Mouse (Mus musculus): ENCODE results near the gene Cst13. TPM values are rescaled to one million over a fixed set of nuclear protein-coding genes. Genes with fewer than 3 reads are reported as not detected.
"Not testable (repeated sequence)": the region's sequence is repeated elsewhere in the genome, so short reads cannot be mapped to it uniquely, and the experiment has no call there.

Cst13 gene
- not detected for total RNA-seq (2021)

DNA sequence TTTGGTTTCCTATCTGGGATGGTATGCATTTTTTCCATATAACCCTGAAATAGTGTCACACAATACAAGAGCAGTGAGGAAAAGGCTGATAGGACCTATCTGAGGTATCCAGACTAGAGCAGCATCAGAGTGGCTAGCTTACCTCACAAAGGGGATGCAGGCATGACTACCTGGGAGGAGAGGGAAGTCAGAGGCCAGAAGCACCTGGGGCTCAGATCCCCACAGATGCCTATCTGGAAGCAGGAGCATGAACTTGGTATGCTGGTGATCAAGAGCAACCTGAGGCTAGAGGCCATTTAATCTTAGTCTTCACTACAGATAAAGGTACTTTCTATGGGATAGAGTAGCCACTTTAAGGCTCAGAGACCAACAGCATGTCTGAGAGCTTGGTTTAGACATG lies at the start of gene Cst13:
Gene Cst13 (plus strand): TSS at position 173 of the 400 bp plus-strand sequence.
- intact Hi-C loops (cut with DNase I) = no loop called here

DNA sequence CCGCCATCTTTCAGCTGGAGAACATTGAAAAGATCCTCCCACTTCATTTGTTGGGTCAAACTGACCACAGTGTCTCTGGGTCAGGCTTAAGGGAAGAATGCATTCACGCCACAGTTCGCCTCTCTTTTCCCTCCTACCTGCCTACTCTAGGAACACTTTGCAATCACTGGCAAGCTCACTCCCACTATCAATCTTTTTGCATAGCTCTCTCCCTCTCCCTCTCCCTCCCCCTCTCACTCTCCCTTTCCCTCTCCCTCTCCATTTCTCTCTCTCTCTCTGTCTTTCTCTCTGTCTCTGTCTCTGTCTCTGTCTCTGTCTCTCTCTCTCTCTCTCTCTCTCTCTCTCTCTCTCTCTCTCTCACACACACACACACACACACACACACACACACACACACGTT lies 48.5 kb upstream of the Cst13 start, which contains the start of gene Cst11:
Gene Cst11 (minus strand): TSS at position 101 of the 400 bp plus-strand sequence.
- intact Hi-C loops (cut with DNase I); DNase-seq (ENCODE audit: extremely low spot score in 1 of 2, low spot score in 2 of 2): not testable (repeated sequence)

More for the DNA sequence above, at the start of gene Cst13:
- no peak for DNase-seq (ENCODE audit: extremely low spot score in 1 of 2, low spot score in 2 of 2)

DNA sequence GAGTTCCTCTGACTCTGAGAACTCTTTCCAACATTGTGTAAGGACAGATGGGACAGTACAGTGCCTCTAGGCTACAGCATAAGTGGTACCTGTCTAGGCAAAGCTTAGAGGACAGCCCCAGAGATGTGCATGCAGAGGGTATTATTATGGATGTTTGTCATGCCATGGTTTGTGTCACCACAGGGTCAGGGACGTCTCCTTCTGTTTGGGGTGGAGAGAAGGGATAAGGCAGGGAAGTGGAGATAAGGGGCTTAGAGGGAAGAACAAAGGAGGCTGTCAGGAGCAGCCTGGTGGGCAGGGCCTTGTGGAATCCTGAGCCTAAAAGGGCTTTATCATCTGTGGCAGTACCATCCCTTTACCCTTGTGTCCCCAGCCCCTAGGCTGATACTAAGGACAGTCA lies 38.2 kb upstream of the Cst13 start, which contains the start of gene 8030411F24Rik:
Gene 8030411F24Rik (plus strand): TSS at position 301 of the 400 bp plus-strand sequence.
- DNase-seq (ENCODE audit: extremely low spot score in 1 of 2, low spot score in 2 of 2) = no peak
- intact Hi-C loops (cut with DNase I) = no loop called here

DNA sequence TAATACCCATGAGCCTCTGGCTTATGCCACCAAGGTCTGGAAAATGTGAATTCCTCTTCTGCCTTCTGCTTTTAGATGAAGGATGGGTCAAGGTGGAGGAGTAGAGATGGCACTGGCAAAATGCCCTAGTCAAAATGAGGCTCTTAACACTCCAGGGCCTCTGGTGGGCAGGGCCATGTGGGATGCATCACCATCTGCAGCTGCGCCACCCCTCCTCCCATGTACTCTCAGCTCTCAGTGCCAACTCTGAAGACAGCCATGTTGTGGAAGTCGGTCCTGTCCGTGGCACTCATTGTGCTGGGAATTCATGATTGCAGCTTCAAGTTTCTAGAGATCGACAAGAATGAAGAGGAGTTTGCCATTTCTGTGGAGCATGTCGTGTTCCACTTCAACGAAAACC lies 30.7 kb upstream of the Cst13 start, which contains the start of gene Cst12:
Gene Cst12 (plus strand): TSS at position 220 of the 400 bp plus-strand sequence.
- intact Hi-C loops (cut with DNase I) = no loop called here
- no peak for DNase-seq (ENCODE audit: extremely low spot score in 1 of 2, low spot score in 2 of 2)

DNA sequence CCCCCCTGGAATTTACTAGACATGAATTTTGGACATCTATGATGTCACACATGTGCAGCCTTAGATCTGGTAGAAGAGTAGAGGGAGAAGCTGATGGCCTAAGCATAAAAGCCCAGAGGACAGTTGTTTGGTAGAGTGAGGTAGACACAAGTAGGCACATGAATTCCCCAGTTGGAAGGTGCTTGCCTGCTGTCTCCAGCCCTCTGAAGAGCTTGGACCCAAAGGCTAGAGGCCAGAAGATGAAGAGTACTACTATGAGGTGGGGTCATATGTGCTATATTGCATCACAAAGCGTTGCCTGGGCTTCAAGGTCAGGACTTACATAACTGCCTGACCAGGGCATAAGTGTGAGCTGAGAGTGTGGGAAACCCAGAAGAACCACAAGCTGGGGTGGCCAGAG lies 21.4 kb upstream of the Cst13 start, which contains the start of gene Cst8:
Gene Cst8 (plus strand): TSS at position 301 of the 400 bp plus-strand sequence.
- DNase-seq (ENCODE audit: extremely low spot score in 1 of 2, low spot score in 2 of 2) = no peak
- intact Hi-C loops (cut with DNase I) = no loop called here

DNA sequence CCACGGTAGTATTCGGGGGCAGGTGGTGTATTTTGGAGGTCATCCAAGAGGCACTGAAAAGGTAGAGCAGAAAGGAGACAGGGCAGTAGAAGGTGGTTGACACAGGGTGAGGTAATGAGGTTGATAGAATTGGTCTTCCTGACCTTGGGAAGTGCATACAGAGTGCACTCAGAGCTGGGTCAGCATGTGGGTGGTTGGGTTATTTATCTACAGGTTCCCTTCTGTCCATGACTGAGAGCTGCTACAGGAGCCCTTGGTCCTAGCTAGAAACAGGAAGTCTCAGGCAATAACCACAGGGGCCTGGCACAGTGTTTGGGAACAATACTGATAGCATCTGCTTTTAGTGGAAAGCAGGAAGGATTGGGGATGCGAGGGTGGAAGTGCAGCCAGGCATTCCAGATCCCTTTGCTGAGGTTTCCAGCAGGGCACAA lies 18.4 kb upstream of the Cst13 start:
- intact Hi-C loops (cut with DNase I) = no loop called here
- DNase-seq (ENCODE audit: extremely low spot score in 1 of 2, low spot score in 2 of 2) = no peak

DNA sequence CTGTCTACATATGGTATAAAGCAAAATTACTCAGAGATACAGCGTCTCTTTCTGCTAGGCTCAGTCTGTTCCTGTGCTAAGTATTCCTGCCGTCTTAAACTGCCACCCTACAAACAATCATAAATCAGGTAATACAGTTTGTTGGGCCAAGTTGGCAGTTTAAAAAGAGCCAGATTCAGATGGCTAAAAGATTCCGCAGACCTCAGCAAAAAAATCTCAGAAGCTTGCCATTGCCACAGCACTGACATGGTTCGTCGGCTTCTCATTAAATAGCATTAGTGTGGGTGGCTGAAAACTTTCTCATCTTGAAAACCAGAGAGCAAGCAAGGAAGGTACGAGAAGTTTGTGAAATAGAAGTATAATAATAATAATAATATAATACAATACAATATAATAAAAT lies 13.2 kb upstream of the Cst13 start:
- intact Hi-C loops (cut with DNase I) = no loop called here
- DNase-seq (ENCODE audit: extremely low spot score in 1 of 2, low spot score in 2 of 2) = no peak

DNA sequence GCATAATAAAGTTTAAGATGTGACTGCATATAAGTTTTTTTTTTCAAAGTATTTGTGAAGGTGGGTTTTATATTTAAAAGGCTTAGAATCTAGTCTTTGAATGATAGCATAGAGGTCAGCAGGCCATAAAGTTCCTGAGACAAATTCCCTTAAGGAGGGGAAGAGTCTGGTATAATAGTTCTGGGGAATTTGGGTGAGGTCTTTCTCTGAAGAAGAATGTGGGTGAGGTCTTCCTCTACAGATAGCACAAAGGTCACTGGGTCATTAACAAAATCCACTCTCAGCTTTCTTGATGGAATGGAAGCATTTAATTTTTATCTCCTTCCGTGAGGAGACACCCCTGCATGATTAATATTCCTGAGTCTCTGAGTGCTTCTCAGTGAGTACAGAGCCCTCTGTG lies 6.1 kb downstream of the Cst13 start:
- DNase-seq (ENCODE audit: extremely low spot score in 1 of 2, low spot score in 2 of 2) = no peak
- intact Hi-C loops (cut with DNase I) = no loop called here

DNA sequence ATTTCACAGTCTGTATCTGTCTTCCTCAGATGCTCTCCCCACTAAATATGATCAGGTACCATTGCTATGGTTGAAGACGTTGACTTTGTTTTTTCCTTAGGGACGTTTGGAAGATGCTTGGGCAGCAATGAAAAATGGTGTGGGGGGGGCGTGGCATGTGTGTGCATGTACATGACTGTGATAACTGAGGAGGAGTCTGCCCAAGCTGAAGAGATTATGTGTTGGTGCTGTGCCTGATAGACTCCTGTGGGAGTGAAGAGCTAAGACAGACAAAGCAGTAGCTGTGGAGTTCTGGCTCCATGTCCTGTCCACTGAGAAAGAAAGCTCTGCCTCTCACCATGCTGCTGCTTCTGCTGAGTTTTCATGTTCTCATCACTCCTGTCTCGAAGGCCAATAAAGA lies 15.0 kb downstream of the Cst13 start, which contains the start of gene Cst9:
Gene Cst9 (plus strand): TSS at position 236 of the 400 bp plus-strand sequence.
- intact Hi-C loops (cut with DNase I) = no loop called here
- no peak for DNase-seq (ENCODE audit: extremely low spot score in 1 of 2, low spot score in 2 of 2)

DNA sequence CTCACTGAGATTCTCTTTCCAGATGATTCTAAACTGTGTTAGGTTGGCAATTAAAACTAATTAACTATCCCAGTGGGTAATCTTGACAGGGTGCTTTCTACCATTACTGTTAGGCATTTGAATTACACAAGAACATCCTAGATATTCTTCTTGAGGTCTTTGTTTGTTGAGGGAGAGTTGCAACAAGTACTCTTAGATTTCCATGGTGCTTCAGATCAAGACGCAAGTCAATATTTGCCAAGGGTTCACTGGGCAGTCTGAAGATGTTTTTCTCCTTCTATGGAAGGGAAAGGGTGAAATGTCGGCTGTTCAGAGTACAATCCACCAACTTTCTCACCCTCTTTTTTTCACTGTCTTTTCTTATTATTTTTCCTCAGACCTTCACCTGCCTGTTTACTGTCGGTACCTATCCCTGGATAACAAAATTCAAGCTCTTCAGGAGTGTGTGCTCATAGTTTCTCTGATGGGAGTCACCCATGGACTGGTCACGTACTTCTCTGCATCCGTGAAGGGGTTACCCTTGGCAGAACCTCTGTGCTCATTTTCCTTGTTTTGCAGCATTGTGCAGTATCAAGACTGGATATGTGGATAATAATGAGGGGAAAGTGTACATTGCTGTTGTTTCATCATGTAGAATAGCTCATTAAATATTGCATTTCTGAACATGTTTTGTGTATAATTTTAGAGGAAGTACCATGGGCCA lies 18.3 kb downstream of the Cst13 start:
- no peak for DNase-seq (ENCODE audit: extremely low spot score in 1 of 2, low spot score in 2 of 2)
- intact Hi-C loops (cut with DNase I) = no loop called here

DNA sequence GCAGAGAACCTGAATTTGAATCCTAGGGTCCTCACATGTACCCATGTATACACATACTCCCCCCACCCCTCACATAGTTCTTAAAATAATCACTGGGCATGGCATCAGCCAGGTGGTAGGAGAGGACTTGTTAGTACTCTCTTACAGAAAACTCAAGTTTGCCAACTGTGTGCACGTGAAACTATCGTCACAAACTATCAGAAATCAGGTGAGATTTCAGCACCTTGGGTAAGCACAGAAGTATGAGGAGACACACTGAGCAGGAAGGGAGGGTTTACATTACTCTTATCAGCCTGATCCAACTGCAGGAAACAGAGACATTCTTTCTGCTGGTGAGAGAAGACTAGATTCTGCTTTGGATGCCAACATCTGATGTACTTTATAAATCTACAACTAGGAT lies 19.3 kb downstream of the Cst13 start:
- intact Hi-C loops (cut with DNase I) = no loop called here

DNA sequence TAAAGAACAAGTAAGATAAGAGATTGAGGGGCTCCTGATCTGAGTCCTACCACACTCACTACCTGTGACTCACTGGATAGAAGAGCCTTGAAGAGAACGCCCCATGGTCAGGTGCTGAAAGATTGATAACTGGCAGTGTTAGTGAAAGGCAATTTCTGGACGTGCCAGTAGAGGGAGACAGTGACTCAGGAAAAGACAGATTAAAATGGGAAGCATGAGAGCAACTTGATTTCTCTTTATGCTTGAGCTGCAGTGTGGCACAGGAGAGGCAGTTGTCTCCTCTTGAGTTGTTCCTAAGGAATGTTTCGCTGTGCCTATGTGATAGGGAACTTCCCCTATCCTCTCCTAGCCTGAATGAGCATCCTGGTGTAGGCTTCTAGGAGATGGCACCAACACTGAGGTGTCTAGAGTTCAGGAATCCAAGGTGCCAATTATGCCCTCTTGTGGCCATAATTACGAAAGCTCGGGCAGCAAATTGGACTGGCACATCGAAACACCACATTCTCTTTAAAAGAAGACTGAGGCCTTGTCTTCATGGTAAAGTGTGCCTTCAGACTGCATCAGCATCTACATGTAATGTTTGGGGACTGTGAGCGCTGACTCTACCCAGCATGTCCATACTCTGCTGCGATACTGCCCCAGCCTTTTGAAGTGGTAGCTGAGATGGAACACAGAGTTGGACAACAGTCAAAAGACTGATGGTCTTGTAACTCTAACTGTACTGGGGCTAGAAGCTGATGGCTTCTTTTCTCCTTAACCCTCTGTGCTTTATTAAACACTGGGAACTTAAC lies 31.4 kb downstream of the Cst13 start:
- intact Hi-C loops (cut with DNase I) = loop anchor here (1.0 to 10.0 kb wide), 2 partner anchors 51 to 303 kb away; no protein-coding TSS in a partner anchor
- DNase-seq (ENCODE audit: extremely low spot score in 1 of 2, low spot score in 2 of 2) = peak; percentile 66 to 76

More for the DNA sequence above, 19.3 kb downstream of the Cst13 start:
- no peak for DNase-seq (ENCODE audit: extremely low spot score in 1 of 2, low spot score in 2 of 2)

DNA sequence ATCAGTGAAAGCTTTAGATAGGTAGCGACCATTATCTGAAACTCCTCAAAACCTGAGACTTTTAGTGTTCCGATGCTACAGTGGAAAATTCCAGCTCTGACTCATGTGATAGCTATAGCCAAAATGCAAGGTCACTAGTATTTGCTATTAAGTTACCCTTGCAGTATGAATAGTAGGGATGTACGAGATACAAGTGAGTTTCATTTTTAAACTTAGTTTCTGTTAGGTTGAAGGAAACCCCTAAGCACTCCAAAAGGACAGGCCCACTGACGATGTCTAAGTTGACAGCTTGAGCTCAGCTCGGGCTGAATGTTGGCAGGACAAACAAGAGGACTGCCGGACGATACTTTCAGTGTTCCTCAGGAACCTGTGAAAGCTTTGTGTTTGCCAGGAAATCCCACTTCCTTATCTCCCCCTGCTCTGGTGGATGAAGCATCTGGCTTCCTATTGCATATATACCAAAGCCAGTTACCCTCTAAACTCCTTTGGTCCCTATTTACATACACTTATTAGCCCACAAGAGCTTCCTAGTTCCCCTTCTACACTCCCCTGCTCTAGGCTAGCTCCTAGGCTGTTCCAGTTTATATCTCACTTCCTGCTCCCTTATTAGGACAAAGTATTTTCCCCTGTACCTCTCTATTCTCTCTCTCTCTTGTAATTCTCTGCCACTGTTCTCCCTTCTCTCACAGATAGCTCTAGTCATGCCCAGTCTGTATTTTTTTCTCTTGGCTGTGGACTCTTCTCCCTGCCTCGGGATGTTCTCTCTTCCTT lies 36.9 kb downstream of the Cst13 start:
- DNase-seq (ENCODE audit: extremely low spot score in 1 of 2, low spot score in 2 of 2) = no peak
- intact Hi-C loops (cut with DNase I) = loop anchor here (5.0 to 10.0 kb wide), 2 partner anchors 105 to 298 kb away; partner anchors contain the start of gene Cstl1

DNA sequence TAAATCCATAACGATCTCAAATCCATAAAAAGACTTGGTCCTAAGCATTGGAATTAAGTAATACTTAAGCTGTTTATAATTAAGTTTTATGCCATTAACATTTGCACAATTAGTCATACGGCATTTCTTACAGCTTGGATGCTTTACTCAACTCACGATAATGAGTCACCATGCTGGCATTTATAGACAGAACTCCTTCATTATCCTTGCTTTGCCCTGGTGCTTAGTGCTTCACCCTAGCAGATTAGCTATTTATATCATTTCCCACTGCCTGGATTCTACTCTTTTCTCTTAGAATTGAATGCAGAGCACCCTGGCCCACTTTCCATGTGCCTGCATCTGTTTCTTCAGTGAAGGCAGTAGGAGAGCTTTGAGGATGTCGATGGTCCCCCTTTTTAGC lies 37.6 kb downstream of the Cst13 start:
- DNase-seq (ENCODE audit: extremely low spot score in 1 of 2, low spot score in 2 of 2) = no peak
- intact Hi-C loops (cut with DNase I) = loop anchor here (5.0 to 10.0 kb wide), 2 partner anchors 105 to 297 kb away; partner anchors contain the start of gene Cstl1

DNA sequence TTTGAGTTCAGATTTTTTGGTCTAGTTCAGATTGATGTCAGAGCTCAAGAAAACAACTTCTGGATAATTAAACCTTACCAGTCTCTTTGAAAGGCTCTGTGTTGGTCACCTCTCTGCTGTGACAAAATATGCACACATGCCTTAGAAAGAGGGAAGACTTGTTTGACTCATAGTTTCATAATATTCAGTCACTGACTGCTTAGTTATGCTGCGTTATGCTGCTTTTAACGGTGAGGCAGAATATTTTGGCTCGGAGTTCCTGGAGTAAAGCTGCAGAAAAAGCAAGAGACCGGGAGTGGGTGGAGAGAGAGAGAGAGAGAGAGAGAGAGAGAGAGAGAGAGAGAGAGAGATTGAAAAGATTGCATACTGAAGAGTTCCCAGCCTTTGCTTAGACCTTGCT lies 41.1 kb downstream of the Cst13 start:
- no peak for DNase-seq (ENCODE audit: extremely low spot score in 1 of 2, low spot score in 2 of 2)
- intact Hi-C loops (cut with DNase I) = no loop called here

DNA sequence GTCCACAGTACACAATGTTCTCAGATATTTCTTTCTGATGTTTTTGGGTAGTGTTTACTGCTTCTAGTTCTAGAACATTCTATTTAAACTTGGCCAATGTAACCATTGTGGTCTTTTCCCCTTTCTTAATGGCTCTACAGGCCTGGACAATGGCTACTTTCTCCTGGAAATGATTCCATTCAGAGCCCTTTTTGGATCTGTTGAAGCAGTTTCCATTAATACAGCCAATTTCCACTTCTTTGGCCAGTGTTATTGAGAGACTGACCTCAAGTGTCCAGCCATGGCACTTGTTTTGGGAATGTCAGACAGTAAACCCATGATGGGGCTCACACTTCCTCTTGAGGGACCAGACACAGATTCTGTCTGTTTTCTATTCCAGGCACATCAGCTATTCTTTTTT lies 41.8 kb downstream of the Cst13 start:
- DNase-seq (ENCODE audit: extremely low spot score in 1 of 2, low spot score in 2 of 2) = no peak
- intact Hi-C loops (cut with DNase I) = no loop called here

DNA sequence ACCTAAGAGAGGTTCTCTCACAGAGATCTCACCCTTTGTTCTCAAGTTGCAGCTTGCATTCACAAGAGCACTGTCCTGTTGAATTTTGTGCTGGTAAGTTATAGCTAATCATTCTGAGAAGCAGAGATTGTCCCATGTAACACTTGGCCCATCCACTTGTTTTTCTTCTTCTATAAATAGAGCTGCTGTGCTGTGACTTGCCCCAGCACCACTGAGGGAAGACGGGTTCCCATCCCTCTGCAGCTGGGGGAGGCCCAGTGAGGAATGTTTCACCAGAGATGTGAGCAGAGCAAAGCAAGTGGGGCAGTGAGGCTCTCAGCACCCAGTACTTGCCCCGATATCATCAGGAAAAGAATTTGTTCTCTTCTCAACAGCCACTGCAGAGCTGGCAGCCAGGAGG lies 45.1 kb downstream of the Cst13 start, which contains the start of gene 9230104L09Rik:
Gene 9230104L09Rik (minus strand): TSS at position 73 of the 400 bp plus-strand sequence.
- no peak for DNase-seq (ENCODE audit: extremely low spot score in 1 of 2, low spot score in 2 of 2)
- intact Hi-C loops (cut with DNase I) = no loop called here

DNA sequence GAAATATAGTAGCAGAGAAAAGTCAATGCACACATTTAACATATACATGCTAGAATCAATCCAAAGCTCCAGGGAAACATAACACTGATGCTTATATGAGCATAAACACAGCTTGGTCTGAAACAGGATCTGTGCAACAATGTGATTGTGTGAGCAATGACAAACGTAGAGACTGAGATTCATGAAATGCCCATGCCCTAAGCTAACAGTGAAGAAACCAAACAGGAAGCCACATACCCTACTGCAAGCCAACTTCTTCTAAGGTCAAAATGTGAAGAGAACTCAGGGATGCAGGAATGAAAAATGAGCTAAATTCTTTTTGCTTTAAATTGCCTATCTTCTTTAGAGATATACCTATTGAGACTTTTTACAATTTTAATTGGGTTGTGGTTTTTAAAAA lies 49.1 kb downstream of the Cst13 start:
- DNase-seq (ENCODE audit: extremely low spot score in 1 of 2, low spot score in 2 of 2) = no peak
- intact Hi-C loops (cut with DNase I) = no loop called here

DNA sequence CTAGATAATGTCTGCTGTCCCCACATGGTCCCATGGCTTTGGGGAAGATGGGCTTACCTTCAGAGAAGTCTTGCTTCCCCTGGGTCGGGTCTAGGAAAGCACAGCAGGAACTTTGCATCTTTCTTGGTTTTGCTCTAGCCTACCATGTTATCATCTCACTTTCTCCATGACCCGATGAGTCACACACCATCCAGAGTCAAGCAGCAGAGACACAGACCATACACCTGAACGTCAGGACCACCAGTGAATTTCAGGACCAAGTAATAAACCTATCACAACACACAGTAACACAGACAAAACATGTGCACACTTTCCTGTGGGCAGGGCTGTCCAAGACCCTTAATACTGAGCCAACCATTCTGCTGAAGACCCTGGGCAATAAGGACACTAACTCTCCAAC lies 50.6 kb downstream of the Cst13 start:
- intact Hi-C loops (cut with DNase I) = no loop called here
- no peak for DNase-seq (ENCODE audit: extremely low spot score in 1 of 2, low spot score in 2 of 2)

Measured in left cerebral cortex, postnatal 10 days (tissue).